Mouse (Mus musculus): Measurements from ENCODE around the gene Usp48.

Usp48 gene

GRCm38 (mm10) chr4:137695300-137695699 lies 101.7 kb downstream of the Usp48 start:
- no peak for DNase-seq

GRCm38 (mm10) chr4:137695900-137696299 lies 102.3 kb downstream of the Usp48 start:
- no peak for DNase-seq

GRCm38 (mm10) chr4:137697156-137697885 lies 103.8 kb downstream of the Usp48 start:
- no peak for DNase-seq

GRCm38 (mm10) chr4:137698076-137698985 lies 104.8 kb downstream of the Usp48 start:
- DNase-seq = no peak

- no peak for DNase-seq
These were observed 106.0 kb downstream of the Usp48 start for GRCm38 (mm10) chr4:137699264-137700211.

- no peak for DNase-seq
These were observed 107.4 kb downstream of the Usp48 start for GRCm38 (mm10) chr4:137700960-137701359.

DNA sequence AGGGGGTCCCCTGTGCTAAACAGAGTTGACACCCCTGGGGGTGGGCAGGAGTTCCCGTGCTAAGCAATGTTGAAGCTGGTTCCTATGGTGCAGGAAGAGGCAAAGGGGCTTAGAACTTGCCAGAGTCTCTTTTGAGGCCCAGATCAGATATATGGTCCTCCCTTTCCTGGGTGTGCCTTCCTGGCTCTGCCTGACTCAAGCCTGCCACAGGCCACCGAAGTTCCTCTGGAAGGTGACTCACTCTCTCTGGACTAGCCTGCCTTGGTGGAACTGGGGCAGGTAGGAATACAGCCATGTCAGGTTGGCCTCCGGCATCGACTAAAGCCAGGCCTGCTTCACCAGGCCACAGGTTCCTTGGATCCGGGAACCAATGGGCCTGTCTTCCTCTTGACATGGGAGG lies 109.5 kb downstream of the Usp48 start:
- DNase-seq = no peak

- DNase-seq = no peak
These were observed 111.0 kb downstream of the Usp48 start for GRCm38 (mm10) chr4:137704561-137704960.

- DNase-seq = no peak
These were observed 111.8 kb downstream of the Usp48 start for GRCm38 (mm10) chr4:137705379-137705778.

DNA sequence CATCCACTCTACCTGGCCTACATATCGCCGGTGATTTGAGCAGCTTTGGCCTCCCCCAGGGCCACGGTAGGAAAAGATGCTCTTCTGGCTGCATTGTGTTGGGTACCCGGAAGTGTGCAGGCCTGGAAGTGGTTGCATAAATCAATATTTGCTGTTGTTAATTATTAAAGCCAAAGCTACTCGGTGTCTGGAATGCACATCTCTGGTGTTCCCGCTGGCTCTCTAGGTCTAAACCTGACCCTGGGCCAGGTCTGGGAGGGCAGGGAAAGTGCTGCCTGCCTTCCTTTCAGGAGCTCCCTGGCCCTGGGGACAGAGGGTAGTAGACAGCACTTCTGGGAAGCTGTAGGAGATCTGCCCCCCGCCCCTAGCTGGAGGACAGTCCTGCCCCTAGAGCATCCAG lies 113.0 kb downstream of the Usp48 start:
- no peak for DNase-seq

DNA sequence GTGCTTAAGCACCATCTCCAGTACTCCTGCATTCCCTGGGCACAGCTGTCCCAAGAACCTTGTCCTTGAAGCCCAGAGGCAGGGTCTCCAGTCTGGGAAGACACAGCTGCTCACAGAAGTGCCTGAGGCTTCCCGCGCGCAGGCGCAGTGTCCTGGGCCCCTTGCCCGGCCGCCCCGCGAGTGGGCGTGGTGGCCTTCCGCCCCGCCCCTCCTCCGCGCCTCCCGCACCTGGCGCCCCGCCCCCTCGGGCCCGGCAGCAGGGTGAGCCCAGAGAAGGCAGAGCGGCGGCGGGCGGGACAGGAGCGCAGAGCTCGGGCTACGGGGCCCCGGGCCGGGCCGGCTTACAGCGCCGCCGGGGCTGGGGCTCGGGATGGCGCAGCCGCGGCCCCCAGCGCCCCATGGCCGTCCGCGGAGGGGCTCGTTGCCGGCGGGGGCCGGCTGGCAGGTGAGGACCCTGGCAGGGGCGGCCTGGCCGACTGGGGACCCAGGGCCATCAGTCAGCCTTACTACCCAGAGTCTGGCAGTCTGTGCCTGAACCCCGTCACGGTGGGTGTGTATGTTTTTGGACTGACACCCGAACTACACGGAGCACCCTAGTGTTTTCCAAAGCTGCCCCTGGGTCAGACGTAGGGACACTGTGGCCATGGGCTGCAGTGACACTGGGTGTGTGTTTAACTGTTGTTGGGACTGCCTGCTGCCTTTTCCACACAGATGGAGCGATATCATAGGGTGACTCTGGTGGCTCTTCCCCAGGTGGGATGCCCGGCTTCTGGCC lies 113.8 kb downstream of the Usp48 start:
- peak; percentile 96 for DNase-seq
